Mouse (Mus musculus) stomach, embryonic 16.5 days (tissue): ENCODE data around the gene Wdr1. TPM values are rescaled to one million over a fixed set of nuclear protein-coding genes. Genes with fewer than 3 reads are reported as not detected.
A peak's percentile ranks its signal among the peaks of the same experiment; 100 is the strongest.
"Not testable (repeated sequence)": the region's sequence is repeated elsewhere in the genome, so short reads cannot be mapped to it uniquely, and the experiment has no call there.

ENCODE experiments used
- ATAC-seq: fragments of 200-750 bp; cut with Nextera tagmentation; 2 replicates; pipeline ENCODE4 v1.8.0; 2017; ENCODE audit warnings: moderate number of reproducible peaks, moderate TSS enrichment; ENCODE audit not compliant: insufficient read depth, low FRiP score
- H3K27ac ChIP-seq: fragments of 300-500 bp; sonication (generic); 2 replicates; pipeline ENCODE4 v1.5.1; 2014; ENCODE audit warnings: low read length
- H3K27me3 ChIP-seq: fragments of 300-500 bp; sonication (generic); 2 replicates; pipeline ENCODE4 v1.6.1; 2014; ENCODE audit warnings: low read length, control low read depth, mixed read lengths; ENCODE audit not compliant: control insufficient read depth, insufficient read depth
- H3K36me3 ChIP-seq: fragments of 300-500 bp; sonication (generic); 2 replicates; pipeline ENCODE4 v1.6.1; 2014; ENCODE audit warnings: low read length; ENCODE audit not compliant: control insufficient read depth, insufficient read depth
- H3K4me1 ChIP-seq: fragments of 300-500 bp; sonication (generic); 2 replicates; pipeline ENCODE4 v1.6.1; 2014; ENCODE audit warnings: low read length, control low read depth, mixed read lengths; ENCODE audit not compliant: control insufficient read depth, insufficient read depth
- H3K4me2 ChIP-seq: fragments of 300-500 bp; sonication (generic); 2 replicates; pipeline ENCODE4 v1.6.1; 2014; ENCODE audit warnings: low read depth, low read length, mixed read lengths
- H3K4me3 ChIP-seq: fragments of 300-500 bp; sonication (generic); replicated peaks from 2 replicates; pipeline ENCODE4 v1.5.1; 2014; ENCODE audit warnings: mild to moderate bottlenecking, low read length
- H3K9ac ChIP-seq: fragments of 300-500 bp; sonication (generic); 2 replicates; pipeline ENCODE4 v1.6.1; 2014; ENCODE audit warnings: low read length
- H3K9me3 ChIP-seq: fragments of 300-500 bp; sonication (generic); replicated peaks from 2 replicates; pipeline ENCODE4 v1.6.1; 2016; ENCODE audit warnings: low read length, control low read depth; ENCODE audit not compliant: control insufficient read depth
- WGBS: fragments of 180-500 bp; shearing (Covaris S2); extraction: QIAGEN DNeasy Blood & Tissue Kit; methylation state at CpG from one replicate; pipeline ENCODE4 v1.1.7; 2014; 5-methylcytosine and 5-hydroxymethylcytosine counted together
- polyA plus RNA-seq: library from polyadenylated mRNA; unstranded; fragments of >200 nt; fragmentation: Nextera tagmentation; extraction: Ambion mirVana; gene quantifications from 2 replicates; pipeline ENCODE4 v1.2.1, GENCODE M21; 2015

Gene Wdr1
- polyA plus RNA-seq, 1 experiment from 2014 or later: 252 TPM

DNA sequence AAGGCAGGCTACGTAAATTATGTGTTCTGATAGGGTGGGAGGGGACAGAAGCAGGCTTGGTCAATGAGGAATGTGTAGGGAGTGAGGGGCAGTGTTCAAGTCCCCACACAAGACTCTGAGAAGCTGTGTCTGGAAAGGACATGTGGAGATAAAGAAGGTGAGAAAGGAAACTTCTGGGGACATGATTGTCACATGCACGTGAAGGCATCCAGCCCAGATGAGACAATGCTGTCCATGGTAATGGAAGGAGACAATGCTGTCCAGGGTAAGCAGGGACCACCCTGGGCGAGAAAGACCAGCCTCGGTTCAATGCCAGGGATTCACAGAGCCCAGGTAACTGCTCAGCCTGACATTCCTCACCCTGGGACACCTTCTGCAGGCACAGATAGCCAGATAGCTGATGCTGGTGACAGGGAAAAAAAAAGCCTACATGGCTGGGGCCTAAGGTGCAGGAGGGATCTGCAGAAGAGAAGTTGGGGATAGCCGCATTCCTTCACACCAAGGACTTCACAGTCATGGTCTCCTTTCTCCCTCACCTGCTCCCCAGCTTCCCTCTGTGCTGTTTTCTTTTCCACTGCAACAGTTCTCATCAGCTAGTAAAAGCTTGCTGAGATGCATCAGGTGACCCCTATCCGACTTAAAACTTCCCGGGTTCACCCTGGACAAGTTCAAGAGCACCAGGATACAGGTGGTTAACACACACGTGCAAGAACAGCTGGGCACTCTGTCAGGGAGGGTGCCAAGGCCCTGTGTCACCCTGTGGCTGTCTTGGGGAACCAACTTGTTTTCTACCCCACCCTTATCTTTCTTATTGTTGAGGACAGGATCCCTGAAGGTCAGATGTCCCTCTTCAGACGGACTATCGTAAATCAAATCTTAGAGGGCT lies 82.0 kb downstream of the Wdr1 start:
- Histone ChIP-seq H3K27ac (peak overlapping the region; percentile 58; the same call in 1 of the 2 replicates), H3K9ac (peak overlapping the region; percentile 57), H3K9me3 (no peaks in the 10 kb centered on the region), H3K36me3 (no peaks in the 10 kb centered on the region), H3K4me3 (peak overlapping the region; percentile 43; the same call in 1 of the 2 replicates), H3K27me3 (no peaks in the 10 kb centered on the region), H3K4me2 (peak overlapping the region; percentile 56), H3K4me1 (peaks cover 8% of the 10 kb centered on the region)
- WGBS: 75% methylated on average over 10 of the region's 10 CpGs
- ATAC-seq: no peak

DNA sequence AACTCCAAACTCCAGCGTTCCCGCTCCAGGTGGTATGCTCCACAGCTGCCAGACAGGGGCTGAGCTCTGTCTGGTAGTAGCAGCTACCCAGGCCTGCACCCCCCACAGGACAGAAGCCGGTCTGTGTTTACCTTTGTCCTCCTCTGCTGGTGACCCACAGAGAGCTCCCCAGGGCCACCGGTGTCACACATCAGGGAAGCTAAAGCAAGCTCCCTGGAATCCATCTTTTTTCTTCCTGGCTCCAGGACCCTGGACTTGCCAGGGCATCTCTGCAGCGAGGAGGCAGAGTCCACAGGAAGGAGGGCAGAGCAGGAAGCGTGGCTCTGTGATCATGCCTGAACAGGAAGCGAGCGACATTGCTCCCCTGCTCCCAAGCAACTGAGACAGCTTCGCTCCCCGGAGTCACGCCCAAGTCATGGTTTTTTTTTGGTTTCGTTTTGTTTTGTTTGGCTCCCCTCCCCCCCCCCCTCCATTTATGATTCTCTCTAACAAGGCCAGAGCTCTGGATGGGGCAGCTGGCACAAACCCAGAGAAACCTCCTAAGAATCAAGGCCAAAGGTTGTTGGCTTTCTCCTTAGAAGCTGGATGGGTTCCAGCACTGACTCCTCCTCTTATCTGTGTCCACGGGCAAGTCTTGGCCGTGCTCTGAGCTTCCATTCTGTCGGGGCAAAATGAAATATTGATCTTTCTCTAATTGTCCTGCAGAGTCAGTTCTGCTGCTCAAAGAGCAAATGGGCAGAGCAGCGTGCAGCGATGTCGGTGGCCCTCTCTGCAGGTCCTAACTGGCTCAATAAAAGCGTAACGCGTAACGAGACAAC lies 82.9 kb downstream of the Wdr1 start:
- H3K4me1 ChIP-seq: peaks cover 8% of the 10 kb centered on the region
- peak overlapping the region; percentile 43 for H3K4me3 ChIP-seq
- H3K27ac ChIP-seq: peak overlapping the region; percentile 58
- no peaks in the 10 kb centered on the region for H3K9me3 ChIP-seq
- peak; percentile 75 for ATAC-seq
- 9% methylated on average over 22 of the region's 22 CpGs for WGBS
- H3K9ac ChIP-seq: peak overlapping the region; percentile 57
- H3K36me3 ChIP-seq: no peaks in the 10 kb centered on the region
- H3K4me2 ChIP-seq: peak overlapping the region; percentile 56
- no peaks in the 10 kb centered on the region for H3K27me3 ChIP-seq

- not testable (repeated sequence) for H3K9me3 ChIP-seq, H3K36me3 ChIP-seq, ATAC-seq, H3K4me1 ChIP-seq, H3K27me3 ChIP-seq
- Histone ChIP-seq H3K4me2 (peak overlapping the region; percentile 56), H3K9ac (peak overlapping the region; percentile 57), H3K27ac (peak overlapping the region; percentile 58; the same call in 1 of the 2 replicates), H3K4me3 (peak overlapping the region; percentile 43)
Measured at GRCm38 (mm10) chr5:38479545-38479907, 83.5 kb downstream of the Wdr1 start.

GRCm38 (mm10) chr5:38479027-38479426 lies 84.0 kb downstream of the Wdr1 start:
- Histone ChIP-seq H3K4me3 (no peak overlapping the region), H3K4me2 (peak overlapping the region; percentile 56; the same call in 1 of the 2 replicates), H3K9ac (no peak overlapping the region), H3K9me3 (no peaks in the 10 kb centered on the region), H3K36me3 (no peaks in the 10 kb centered on the region), H3K4me1 (peaks cover 8% of the 10 kb centered on the region), H3K27me3 (no peaks in the 10 kb centered on the region), H3K27ac (no peak overlapping the region)
- 35% methylated on average over 4 of the region's 4 CpGs for whole genome bisulfite sequencing
- no peak; the same call in 1 of the 2 replicates for ATAC-seq

- no peak overlapping the region for H3K27ac ChIP-seq
- no peak overlapping the region for H3K9ac ChIP-seq
- H3K36me3 ChIP-seq: no peaks in the 10 kb centered on the region
- no peak overlapping the region for H3K4me3 ChIP-seq
- ATAC-seq: no peak
- 83% methylated on average over 7 of the region's 7 CpGs for WGBS
- no peaks in the 10 kb centered on the region for H3K27me3 ChIP-seq
- no peaks in the 10 kb centered on the region for H3K9me3 ChIP-seq
- H3K4me1 ChIP-seq: peaks cover 8% of the 10 kb centered on the region
- H3K4me2 ChIP-seq: no peak overlapping the region
Measured at GRCm38 (mm10) chr5:38477731-38478445, 85.1 kb downstream of the Wdr1 start.

DNA sequence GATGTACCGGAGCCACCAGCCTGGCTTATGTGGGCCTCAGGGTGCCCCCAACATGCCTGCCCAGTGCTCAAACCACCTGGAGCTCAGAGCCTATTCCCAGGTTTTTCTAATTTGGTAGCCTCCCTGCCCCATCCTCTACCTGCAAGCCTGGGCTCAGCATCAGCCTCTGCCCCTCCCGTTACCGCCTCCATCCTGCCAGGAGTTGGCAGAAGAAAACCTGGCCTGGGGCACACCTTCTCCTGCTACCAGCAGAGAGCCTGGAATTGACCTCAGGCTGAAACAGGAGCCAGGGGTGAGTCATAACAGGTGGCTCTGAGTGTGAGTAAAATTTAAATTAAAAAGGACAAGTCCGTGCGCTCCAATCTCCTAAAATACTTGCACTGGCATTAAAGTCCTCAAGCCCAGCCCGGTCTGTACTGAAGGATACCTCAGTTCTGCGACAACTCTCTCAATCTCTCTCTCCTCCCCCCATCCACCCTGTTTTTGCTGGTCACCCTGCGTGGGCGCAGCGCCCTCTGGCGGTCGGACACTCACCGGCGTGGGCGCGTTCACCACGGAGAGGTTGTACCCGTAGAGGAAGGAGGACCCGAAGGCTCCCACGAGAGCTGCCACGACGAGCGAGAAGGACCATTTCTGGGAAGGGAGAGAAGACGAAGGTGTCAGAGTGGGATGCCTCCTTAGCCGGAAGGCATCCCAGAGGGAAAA lies 86.0 kb downstream of the Wdr1 start:
- no peak overlapping the region for H3K27ac ChIP-seq
- H3K9me3 ChIP-seq: no peaks in the 10 kb centered on the region
- H3K9ac ChIP-seq: no peak overlapping the region
- H3K4me1 ChIP-seq: peaks cover 8% of the 10 kb centered on the region
- ATAC-seq: no peak
- H3K4me3 ChIP-seq: no peak overlapping the region
- no peaks in the 10 kb centered on the region for H3K36me3 ChIP-seq
- H3K4me2 ChIP-seq: no peak overlapping the region
- H3K27me3 ChIP-seq: no peaks in the 10 kb centered on the region
- 88% methylated on average over 25 of the region's 25 CpGs for WGBS

Other genes with a start within 250 kb of the Wdr1 start
- not detected in 2 replicates for gene Drd5, start 243.9 kb downstream of the Wdr1 start, polyA plus RNA-seq
- gene Slc2a9, start 60.1 kb downstream of the Wdr1 start, polyA plus RNA-seq: 0.77 and 1.4 TPM in 2 replicates
- 11.2 and 12.4 TPM in 2 replicates for gene Zfp518b, start 121.6 kb upstream of the Wdr1 start, polyA plus RNA-seq